Mouse (Mus musculus) lung, adult 2 months (tissue): Measurements from ENCODE around the gene Nat9. TPM values are rescaled to one million over a fixed set of nuclear protein-coding genes. Genes with fewer than 3 reads are reported as not detected.
A peak's percentile ranks its signal among the peaks of the same experiment; 100 is the strongest.

Experiments used
- DNase-seq: peaks from one replicate; pipeline ENCODE4 v3.0.0; 2022
- H3K4me1 ChIP-seq: fragments of 200-500 bp; 2 replicates; pipeline ENCODE4 v1.6.1; 2011; ENCODE audit warnings: low read length; ENCODE audit not compliant: control insufficient read depth, insufficient read depth
- H3K4me3 ChIP-seq: fragments of 200-500 bp; replicated peaks from 2 replicates; pipeline ENCODE3; 2011; ENCODE audit warnings: low read depth, mild to moderate bottlenecking, control low read depth, low read length; ENCODE audit errors: extremely low read depth
- CTCF ChIP-seq: fragments of 200-500 bp; IDR thresholded peaks from 2 replicates; pipeline ENCODE4 v1.5.1; 2011; ENCODE audit warnings: mild to moderate bottlenecking, low read length, control low read depth; ENCODE audit not compliant: insufficient read depth
- POLR2A ChIP-seq: fragments of 200-500 bp; IDR thresholded peaks from 2 replicates; pipeline ENCODE4 v1.6.1; 2011; ENCODE audit warnings: low read depth, mild to moderate bottlenecking, control low read depth, low read length, borderline replicate concordance; ENCODE audit errors: extremely low read depth
- WGBS: fragments of 180-500 bp; shearing (Covaris S2); methylation state at CpG from one replicate; pipeline ENCODE4 v1.1.7; 2018; 5-methylcytosine and 5-hydroxymethylcytosine counted together
- polyA plus RNA-seq: library from polyadenylated mRNA; depleted of rRNA; stranded (reverse); fragments of >200 nt; gene quantifications from 2 replicates; pipeline ENCODE4 v1.2.3, GENCODE M21; 2012

Nat9 gene
- polyA plus RNA-seq, 1 experiment, result 26.4 TPM

- Histone ChIP-seq H3K4me1 (peaks cover 3% of the 10 kb centered on the region; the same call in 1 of the 2 replicates), H3K4me3 (no peak overlapping the region)
- TF ChIP-seq CTCF, result no peak
- no peak for TF ChIP-seq POLR2A
- DNase-seq, result no peak
- 74% methylated on average over 6 of the region's 6 CpGs for WGBS
Observed at GRCm38 (mm10) chr11:115179881-115180280, 7.8 kb downstream of the Nat9 start.

DNA sequence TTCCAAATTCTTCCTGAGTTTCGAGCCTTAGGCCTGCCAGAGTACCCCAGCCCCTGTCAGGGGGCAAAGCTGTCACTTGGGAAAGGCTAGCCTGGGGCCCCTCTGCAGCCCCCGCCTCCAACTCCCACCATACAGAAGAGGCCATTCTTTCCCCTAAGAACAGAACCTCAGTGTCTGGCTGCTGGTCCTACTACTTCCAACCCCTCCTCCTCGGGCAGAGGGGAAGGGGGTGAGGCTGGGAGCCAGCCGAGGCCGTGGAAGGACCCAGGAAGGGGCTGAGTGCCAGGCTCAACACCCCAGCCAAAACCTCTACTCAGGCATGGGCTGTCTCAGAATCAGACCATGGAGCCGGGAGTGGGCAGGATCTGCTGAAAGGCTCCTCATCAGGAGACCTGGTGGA, 8.5 kb downstream of the Nat9 start:
- 72% methylated on average over 6 of the region's 6 CpGs for WGBS
- Histone ChIP-seq H3K4me3 (no peak overlapping the region), H3K4me1 (peaks cover 3% of the 10 kb centered on the region; the same call in 1 of the 2 replicates)
- DNase-seq, result no peak
- TF ChIP-seq CTCF (no peak), POLR2A (no peak)

DNA sequence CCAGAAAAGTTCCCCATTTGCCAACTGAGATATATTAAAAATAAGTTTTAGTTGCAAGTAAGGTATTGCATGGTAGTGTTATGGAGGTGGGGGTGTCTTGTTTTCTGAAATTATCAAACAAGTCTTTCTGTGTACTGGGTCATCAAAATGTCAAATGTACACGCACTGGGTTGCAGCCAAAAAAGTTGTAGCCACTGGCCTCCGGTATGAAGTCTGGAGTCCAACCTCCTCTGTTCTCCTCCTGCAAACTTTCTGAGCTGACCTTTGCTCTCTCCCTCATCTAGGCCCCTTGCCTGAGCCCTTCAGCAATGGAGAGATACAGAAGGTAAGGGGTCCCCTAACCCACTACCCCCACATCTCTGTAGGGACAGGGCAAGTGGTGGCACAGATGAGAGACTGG, 8.9 kb downstream of the Nat9 start:
- Histone ChIP-seq H3K4me3 (no peak overlapping the region), H3K4me1 (peaks cover 5% of the 10 kb centered on the region)
- TF ChIP-seq POLR2A, result no peak
- no peak for TF ChIP-seq CTCF
- DNase-seq, result no peak
- 89% methylated on average over 2 of the region's 2 CpGs for WGBS

DNA sequence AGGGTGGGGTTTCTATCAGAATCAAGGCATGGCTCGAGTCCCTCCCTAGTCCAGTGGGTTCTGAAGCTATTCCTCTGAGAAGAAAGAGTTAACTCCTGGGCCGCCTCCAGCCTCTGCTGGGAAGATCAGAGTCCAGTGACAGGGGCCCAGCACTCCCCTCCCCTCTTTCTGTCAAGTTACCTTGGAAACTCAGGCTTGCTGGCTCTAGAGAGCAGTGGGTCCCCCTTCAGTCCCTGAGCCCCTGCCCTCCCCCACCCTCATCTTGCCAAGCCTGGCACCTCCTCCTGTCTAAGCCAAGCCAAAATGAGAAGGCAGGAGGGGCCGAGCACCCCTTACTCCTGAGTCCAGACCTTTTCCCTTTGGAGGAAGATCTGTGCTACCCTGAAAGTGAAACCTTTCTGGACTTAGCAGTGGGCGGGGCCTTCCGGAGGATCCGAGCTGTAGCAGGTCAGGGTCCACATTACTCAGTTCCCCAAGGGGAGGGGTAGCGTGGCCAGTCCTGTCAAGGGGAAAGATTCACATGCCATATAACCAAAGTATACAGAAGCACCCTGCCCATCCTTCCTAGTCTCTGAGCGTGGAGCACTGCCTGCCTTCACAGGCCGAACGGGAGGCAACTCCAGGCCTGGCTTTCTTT, 10.0 kb downstream of the Nat9 start:
- TF ChIP-seq POLR2A (no peak), CTCF (no peak)
- WGBS, result 42% methylated on average over 10 of the region's 10 CpGs
- peaks cover 12% of the 10 kb centered on the region for H3K4me1 ChIP-seq
- H3K4me3 ChIP-seq, result no peak overlapping the region
- no peak for DNase-seq

DNA sequence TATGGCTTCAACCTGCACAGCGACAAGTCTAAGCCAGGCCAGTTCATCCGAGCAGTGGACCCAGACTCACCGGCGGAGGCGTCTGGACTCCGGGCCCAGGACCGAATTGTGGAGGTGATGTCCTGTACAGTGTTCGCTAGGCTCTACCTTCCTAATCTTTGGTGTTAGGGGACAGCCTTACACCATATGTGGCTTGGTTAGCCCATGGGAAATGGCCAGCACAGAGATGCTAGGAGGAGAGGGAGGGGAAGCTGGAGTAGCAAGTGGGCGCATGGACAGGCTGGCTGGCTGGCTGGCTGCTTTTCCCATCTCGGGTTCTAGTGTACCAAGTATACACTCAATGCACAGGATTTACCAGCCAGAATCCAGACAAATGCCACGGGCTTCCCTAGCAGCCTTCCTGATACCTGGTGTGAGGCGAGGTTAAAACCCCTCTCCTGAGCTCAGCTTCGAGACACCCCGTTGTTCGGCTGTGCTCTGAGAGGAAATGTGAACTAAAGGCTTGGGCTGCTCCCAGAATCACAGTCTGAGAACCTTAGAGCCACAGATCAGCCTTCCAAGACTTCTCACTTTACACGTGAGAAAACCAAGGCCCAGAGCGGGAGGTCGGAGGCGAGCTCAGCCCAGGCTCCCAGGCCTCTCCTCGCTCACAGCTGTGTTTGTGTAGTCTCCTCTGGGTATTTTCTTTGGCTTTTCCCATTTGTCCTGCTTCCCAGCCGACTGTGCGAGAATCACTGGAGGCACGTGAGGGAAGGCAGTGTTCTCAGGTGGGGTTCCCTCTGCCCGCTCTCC, 11.1 kb downstream of the Nat9 start:
- H3K4me1 ChIP-seq, result peaks cover 18% of the 10 kb centered on the region
- H3K4me3 ChIP-seq, result no peak overlapping the region
- DNase-seq, result no peak
- TF ChIP-seq POLR2A (no peak), CTCF (no peak)
- WGBS, result 88% methylated on average over 24 of the region's 24 CpGs

DNA sequence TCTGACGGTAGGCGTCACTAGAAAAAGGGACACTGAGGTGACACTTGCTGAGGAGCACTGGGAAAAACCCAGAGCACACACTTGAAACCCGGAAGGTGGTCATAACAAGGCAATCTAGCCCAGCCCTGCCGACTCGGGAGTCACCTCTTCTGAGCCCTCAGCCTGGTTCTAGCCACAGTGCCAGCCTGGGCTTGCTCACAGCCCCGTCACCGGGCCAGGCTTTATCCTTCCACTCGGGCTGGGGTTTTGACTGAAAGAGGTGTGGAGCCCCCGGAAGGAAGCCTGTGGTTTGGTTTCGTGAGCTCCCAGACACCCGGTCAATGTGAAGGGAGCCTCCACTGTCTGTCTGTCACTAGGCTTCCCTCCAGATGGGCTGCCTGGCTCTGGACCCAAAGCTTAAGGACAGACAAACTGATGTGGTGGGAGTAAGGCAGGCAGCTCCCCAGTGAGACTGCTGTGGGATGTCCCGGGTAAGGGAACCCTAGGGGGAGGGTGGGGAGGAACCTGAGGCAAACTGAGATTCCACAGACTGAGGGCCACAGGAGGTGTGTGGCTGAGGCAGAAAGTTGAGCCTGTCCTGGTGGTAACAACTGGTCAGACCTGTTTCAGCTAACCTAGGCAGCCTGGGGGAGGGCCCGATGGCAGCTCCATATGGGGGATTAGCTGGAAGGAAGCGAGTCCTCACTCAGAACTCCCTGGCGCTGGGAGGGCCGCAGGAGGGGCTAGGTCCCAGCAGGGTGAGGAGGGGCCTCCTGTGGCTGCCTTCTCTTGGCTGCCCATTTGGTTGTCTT, 13.9 kb downstream of the Nat9 start:
- TF ChIP-seq POLR2A (peak; percentile 11; the same call in 1 of the 2 replicates), CTCF (no peak)
- H3K4me3 ChIP-seq, result no peak overlapping the region
- peaks cover 18% of the 10 kb centered on the region for H3K4me1 ChIP-seq
- 27% methylated on average over 16 of the region's 16 CpGs for WGBS
- no peak for DNase-seq

DNA sequence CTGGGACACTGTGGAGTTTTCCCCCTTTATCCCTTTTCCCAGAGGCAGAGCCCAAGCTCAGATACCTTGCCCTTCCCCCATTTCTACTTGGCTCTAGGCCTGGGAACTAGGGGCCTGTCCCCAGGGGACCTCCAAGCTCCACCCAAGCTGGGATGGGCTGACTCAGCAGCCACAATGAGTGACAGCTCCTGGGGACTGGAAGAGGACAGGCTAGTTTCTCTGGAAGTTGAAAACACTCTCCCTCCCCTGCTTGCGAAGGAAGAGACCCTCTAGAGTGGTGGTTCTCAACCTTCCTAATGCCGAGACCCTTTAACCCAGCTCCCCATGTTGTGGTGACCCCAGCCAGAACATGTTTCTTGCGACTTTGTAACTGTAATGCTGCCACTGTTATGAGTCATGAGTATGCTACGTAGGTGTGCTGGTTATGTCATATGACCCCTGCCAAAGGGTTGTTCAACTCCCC, 14.8 kb downstream of the Nat9 start:
- Histone ChIP-seq H3K4me1 (peaks cover 16% of the 10 kb centered on the region), H3K4me3 (no peak overlapping the region)
- WGBS, result 43% methylated on average over 4 of the region's 4 CpGs
- no peak for DNase-seq
- TF ChIP-seq POLR2A (no peak), CTCF (no peak)

DNA sequence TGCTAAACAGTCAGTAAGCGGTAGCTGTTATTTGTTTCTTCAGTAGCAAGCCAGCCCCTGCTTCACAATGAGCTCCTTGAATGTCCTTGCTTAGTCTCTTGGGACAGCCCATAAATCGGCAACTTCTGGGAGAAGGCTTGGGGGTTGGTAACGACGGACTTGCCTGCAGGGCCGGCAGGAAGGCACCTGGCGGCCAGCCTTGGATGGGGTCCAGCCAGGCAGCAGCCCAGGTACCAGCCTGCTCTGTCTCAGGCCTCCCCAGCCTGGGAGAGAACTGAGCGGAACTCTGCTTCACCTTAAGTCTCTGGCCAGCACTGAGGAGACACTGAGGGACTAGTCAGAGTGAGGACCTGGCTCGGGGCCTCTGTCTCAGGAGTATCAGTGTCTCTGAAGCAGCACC, 16.5 kb downstream of the Nat9 start:
- no peak overlapping the region for H3K4me3 ChIP-seq
- peaks cover 16% of the 10 kb centered on the region for H3K4me1 ChIP-seq
- no peak for DNase-seq
- TF ChIP-seq CTCF (no peak), POLR2A (no peak)
- WGBS, result 52% methylated on average over 8 of the region's 8 CpGs

GRCm38 (mm10) chr11:115169430-115169829, 18.2 kb downstream of the Nat9 start:
- no peak for TF ChIP-seq CTCF
- TF ChIP-seq POLR2A, result no peak
- H3K4me1 ChIP-seq, result peaks cover 16% of the 10 kb centered on the region
- no peak for DNase-seq
- no peak overlapping the region for H3K4me3 ChIP-seq
- WGBS, result 89% methylated on average over 4 of the region's 4 CpGs
